8 mouse cellular contexts compared by ENCODE assay signal in the genomic region with DNA sequence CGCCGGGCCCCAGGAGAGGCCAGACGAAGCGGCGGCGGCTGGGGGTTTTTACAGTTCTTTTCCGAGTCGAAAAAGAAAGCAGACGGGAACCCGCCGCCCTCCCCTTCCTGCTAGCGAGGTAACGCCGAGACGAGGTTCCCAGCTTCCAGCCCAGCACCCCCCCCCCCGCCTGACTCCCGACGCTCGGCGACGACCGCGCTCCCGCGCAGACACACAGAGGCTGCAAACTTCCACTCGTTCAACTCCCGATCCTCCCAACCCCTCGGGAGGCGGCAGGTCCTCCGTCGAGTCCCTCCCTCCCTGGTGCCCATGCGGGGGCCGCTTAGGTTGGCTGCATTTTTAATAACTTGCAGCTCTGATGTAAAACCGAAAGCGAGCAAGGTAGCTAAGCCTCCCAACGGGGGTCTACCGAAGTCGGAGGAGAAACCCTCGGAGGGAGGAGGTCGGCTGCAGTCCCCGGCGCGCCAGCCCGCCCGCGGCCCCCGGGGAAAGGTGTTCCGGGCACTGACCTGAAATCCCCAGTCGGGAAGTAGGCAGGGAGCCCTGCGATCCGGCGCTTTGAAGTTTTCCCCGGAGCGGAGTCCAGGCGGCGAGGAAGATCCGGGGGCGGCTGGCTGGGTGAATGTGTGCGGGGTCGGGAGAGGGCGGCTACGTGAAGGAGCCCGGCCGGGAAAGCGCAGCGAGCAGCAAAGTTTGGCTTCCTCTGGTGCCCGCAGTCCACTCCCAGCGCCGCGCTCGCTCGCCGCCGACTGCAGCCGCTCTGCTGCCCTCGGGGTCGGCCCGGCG.
A peak's percentile ranks its signal among the peaks of the same experiment; 100 is the strongest.
DNase-seq lines count a peak whose midpoint lies in the region; ATAC-seq and TF ChIP-seq lines count a peak whose summit lies in the region.

No protein-coding gene starts in this region.

- no peaks in the 10 kb centered on the region for H3K9me3 ChIP-seq in intestine, postnatal 0 days (ENCODE audit: control insufficient read depth)

- H3K4me2 ChIP-seq in intestine, postnatal 0 days (replicated peaks; ENCODE audit: low read depth) = peak overlapping the region; percentile 83

- TF ChIP-seq POLR2A in olfactory bulb, adult 2 months (IDR thresholded peaks at IDR 0.05; ENCODE audit: insufficient read depth, low read depth, low read length) = no peak

- no peaks in the 10 kb centered on the region for H3K4me1 ChIP-seq in intestine, postnatal 0 days (replicated peaks; ENCODE audit: control insufficient read depth, insufficient read depth, low read length)
- peaks cover 12% of the 10 kb centered on the region; the same call in 1 of the 2 replicates for H3K4me1 ChIP-seq in olfactory bulb, adult 2 months (ENCODE audit: control insufficient read depth, insufficient read depth, low read length)

- no peak for TF ChIP-seq CTCF in intestine, postnatal 0 days (IDR thresholded peaks at IDR 0.05; ENCODE audit: low read depth)
- no peak for TF ChIP-seq CTCF in olfactory bulb, adult 2 months (IDR thresholded peaks at IDR 0.05; ENCODE audit: insufficient read depth, low read depth, low read length)

- 3% methylated on average over 73 of the region's 79 CpGs for WGBS in intestine, postnatal 0 days
- 2% methylated on average over 75 of the region's 79 CpGs for WGBS in olfactory bulb, adult 2 months

- peaks cover 28% of the 10 kb centered on the region for H3K27me3 ChIP-seq in intestine, postnatal 0 days (replicated peaks; ENCODE audit: control insufficient read depth, insufficient read depth, low read length)

- DNase-seq in spleen, adult 18-20 months = peak; percentile 67
- DNase-seq in spleen, adult 12 weeks (ENCODE audit: low spot score) = no peak
- peak; percentile 27 to 49 for DNase-seq in cerebellum, adult 18-20 months
- DNase-seq in gastrocnemius, postnatal 4 days (ENCODE audit: low spot score in 2 of 2) = peak; percentile 38 to 43
- peak; percentile 47 to 51 for DNase-seq in lung, adult 18-20 months
- DNase-seq in ovary, adult 18-20 months (ENCODE audit: low spot score) = no peak

- peak; percentile 24; the same call in 1 of the 2 replicates for ATAC-seq in intestine, postnatal 0 days

- H3K27ac ChIP-seq in intestine, postnatal 0 days (ENCODE audit: low read depth, low read length) = peak overlapping the region; percentile 77
- peak overlapping the region; percentile 66 for H3K27ac ChIP-seq in olfactory bulb, adult 2 months (ENCODE audit: insufficient read depth, low read depth, low read length)

- no peaks in the 10 kb centered on the region for H3K36me3 ChIP-seq in intestine, postnatal 0 days (ENCODE audit: control insufficient read depth, insufficient read depth)

- peak overlapping the region; percentile 64 for H3K4me3 ChIP-seq in intestine, postnatal 0 days (ENCODE audit: low read depth, low read length)
- peak overlapping the region; percentile 73 for H3K4me3 ChIP-seq in olfactory bulb, adult 2 months (ENCODE audit: insufficient read depth, low read depth, low read length)

- peak overlapping the region; percentile 69 for H3K9ac ChIP-seq in intestine, postnatal 0 days (ENCODE audit: low read depth, low read length)

Comparison
In these comparisons a context has a peak if more than half of its experiments do, and no peak if none do; other contexts are left out.
1. DNase-seq: peak in spleen, adult 18-20 months (2 of 2), cerebellum, adult 18-20 months (2 of 2), gastrocnemius, postnatal 4 days (2 of 2) and lung, adult 18-20 months (2 of 2); none in spleen, adult 12 weeks (single experiment) and ovary, adult 18-20 months (single experiment).